Mouse (Mus musculus) thymus, adult 2 months (tissue): Measurements from ENCODE around the gene Plekhh3. TPM values are rescaled to one million over a fixed set of nuclear protein-coding genes. Genes with fewer than 3 reads are reported as not detected.

Source experiments
- DNase-seq: peaks from one replicate; pipeline ENCODE4 v3.0.0; 2021
- H3K27ac ChIP-seq: fragments of 200-500 bp; 2 replicates; pipeline ENCODE4 v1.5.1; 2012; ENCODE audit warnings: low read length, control low read depth; ENCODE audit not compliant: control insufficient read depth, insufficient read depth
- H3K27me3 ChIP-seq: fragments of 200-500 bp; 2 replicates; pipeline ENCODE4 v1.6.1; 2012; ENCODE audit warnings: mild to moderate bottlenecking, low read length, moderate library complexity, mixed read lengths; ENCODE audit not compliant: control insufficient read depth, insufficient read depth
- H3K36me3 ChIP-seq: fragments of 200-500 bp; 2 replicates; pipeline ENCODE4 v1.6.1; 2012; ENCODE audit warnings: mild to moderate bottlenecking, low read length, moderate library complexity; ENCODE audit not compliant: control insufficient read depth, insufficient read depth
- H3K4me1 ChIP-seq: fragments of 200-500 bp; replicated peaks from 2 replicates; pipeline ENCODE4 v1.6.1; 2012; ENCODE audit warnings: low read length; ENCODE audit not compliant: control insufficient read depth, insufficient read depth
- H3K4me3 ChIP-seq: fragments of 200-500 bp; 2 replicates; pipeline ENCODE4 v1.5.1; 2012; ENCODE audit warnings: mild to moderate bottlenecking, low read length, control low read depth, moderate library complexity; ENCODE audit not compliant: control insufficient read depth, insufficient read depth
- CTCF ChIP-seq: fragments of 200-500 bp; IDR thresholded peaks from 2 replicates; pipeline ENCODE4 v1.5.1; 2012; ENCODE audit warnings: mild to moderate bottlenecking, control low read depth, low read length, moderate library complexity, borderline replicate concordance; ENCODE audit not compliant: control insufficient read depth, poor library complexity, insufficient read depth; ENCODE audit errors: extremely low read depth
- POLR2A ChIP-seq: fragments of 200-500 bp; IDR thresholded peaks from 2 replicates; pipeline ENCODE4 v1.6.1; 2012; ENCODE audit warnings: mild to moderate bottlenecking, low read length, control low read depth, moderate library complexity; ENCODE audit not compliant: control insufficient read depth, poor library complexity, insufficient read depth; ENCODE audit errors: extremely low read depth
- WGBS: fragments of 180-500 bp; shearing (Covaris S2); methylation state at CpG from one replicate; pipeline ENCODE4 v1.1.7; 2018; 5-methylcytosine and 5-hydroxymethylcytosine counted together
- polyA plus RNA-seq: library from polyadenylated mRNA; depleted of rRNA; stranded (reverse); fragments of >200 nt; gene quantifications from 2 replicates; pipeline ENCODE4 v1.2.3, GENCODE M21; 2012

The Plekhh3 gene
- polyA plus RNA-seq, 1 experiment = 11.9 TPM

DNA sequence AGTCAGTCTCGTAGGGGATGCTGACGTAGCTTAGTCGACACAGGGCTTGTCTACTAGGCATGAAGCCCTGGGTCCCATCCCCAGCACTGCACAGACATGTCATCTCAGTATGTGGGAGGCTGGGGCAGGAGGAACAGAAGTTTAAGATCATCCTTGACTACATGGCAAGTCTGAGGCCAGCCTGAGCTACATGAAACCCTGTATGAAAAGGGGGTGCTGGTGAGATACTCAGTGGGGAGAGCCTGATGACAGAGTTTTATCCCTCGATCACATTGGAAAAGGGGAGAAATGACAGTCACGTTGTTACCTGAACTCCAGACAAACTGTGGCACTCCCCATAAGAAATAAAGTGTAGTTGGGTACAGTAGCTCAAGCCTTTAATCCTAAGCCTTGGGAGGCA, 16.4 kb upstream of the Plekhh3 start:
- 96% methylated on average over 5 of the region's 5 CpGs for whole genome bisulfite sequencing

DNA sequence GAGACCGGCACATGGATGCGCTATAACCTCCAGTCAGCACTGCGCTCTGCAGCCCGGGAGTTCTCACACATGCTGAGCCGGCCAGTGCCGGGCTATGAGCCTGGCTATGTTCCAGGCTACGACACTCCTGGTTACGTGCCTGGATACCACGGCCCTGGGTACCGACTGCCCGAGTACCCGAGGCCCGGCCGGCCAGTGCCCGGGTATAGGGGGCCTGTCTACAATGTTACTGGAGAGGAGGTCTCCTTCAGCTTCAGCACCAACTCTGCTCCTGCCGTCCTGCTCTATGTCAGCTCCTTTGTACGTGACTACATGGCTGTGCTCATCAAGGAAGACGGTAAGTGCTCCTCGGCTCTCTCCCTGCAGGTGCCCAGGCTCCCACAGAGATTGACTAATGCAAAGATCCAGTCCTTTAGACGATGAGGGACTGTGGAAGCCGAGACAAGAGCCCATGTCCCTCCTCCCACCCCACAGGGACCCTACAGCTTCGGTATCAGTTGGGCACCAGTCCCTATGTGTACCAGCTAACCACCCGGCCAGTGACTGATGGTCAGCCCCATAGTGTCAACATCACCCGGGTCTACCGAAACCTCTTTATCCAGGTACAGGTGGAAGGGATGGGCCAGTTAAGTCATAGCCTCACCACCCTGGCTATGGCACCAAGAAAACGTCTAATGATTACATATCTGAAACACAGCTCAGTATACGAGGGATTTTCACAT, 15.5 kb upstream of the Plekhh3 start:
- 95% methylated on average over 27 of the region's 27 CpGs for WGBS
- H3K27ac ChIP-seq = no peak overlapping the region
- TF ChIP-seq CTCF (no peak), POLR2A (no peak)
- no peak for DNase-seq
- no peaks in the 10 kb centered on the region for H3K27me3 ChIP-seq
- no peaks in the 10 kb centered on the region for H3K36me3 ChIP-seq
- H3K4me3 ChIP-seq = no peak overlapping the region
- peaks cover 5% of the 10 kb centered on the region; the same call in 1 of the 2 replicates for H3K4me1 ChIP-seq

More for the DNA sequence above, 16.4 kb upstream of the Plekhh3 start:
- H3K4me1 ChIP-seq = peaks cover 5% of the 10 kb centered on the region; the same call in 1 of the 2 replicates
- TF ChIP-seq CTCF (no peak), POLR2A (no peak)
- no peaks in the 10 kb centered on the region for H3K27me3 ChIP-seq
- DNase-seq = no peak
- H3K36me3 ChIP-seq = no peaks in the 10 kb centered on the region
- no peak overlapping the region for H3K4me3 ChIP-seq
- H3K27ac ChIP-seq = no peak overlapping the region

DNA sequence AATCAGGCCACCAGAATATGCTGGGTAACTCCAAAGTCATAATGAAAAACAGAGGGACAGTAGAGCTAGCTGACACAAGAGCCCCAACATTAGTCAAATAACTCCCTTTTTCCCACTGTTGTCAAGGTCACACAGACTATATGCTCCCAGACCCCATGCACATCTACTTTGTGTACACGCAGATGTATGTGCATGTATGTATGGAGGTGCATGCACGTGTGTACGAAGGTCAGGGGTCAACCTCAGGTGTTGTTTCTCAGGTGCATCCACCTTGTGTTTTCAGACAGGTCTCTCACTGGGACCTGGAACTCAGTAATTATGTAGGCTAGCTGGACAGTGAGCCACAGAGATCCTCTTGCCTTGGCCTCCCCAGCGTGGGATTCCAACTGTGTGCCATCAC, 14.3 kb upstream of the Plekhh3 start:
- TF ChIP-seq CTCF (no peak), POLR2A (no peak)
- H3K36me3 ChIP-seq = no peaks in the 10 kb centered on the region
- 98% methylated on average over 4 of the region's 4 CpGs for WGBS
- H3K27ac ChIP-seq = no peak overlapping the region
- H3K4me1 ChIP-seq = peaks cover 5% of the 10 kb centered on the region; the same call in 1 of the 2 replicates
- H3K27me3 ChIP-seq = no peaks in the 10 kb centered on the region
- H3K4me3 ChIP-seq = no peak overlapping the region
- DNase-seq = no peak

DNA sequence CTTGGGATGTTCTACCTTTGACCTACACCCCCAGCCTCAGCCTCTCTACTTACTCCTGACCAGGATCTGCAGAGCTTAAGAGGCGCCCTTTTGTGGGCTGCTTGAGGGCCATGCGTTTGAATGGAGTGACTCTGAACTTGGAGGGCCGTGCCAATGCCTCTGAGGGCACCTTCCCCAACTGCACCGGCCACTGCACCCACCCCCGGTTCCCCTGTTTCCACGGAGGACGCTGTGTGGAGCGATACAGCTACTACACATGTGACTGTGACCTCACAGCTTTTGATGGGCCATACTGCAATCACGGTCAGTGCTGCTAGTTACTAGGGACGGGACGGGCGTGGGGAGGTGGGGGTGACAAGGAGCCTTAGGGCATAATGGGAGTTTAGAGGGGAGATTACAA, 13.8 kb upstream of the Plekhh3 start:
- Histone ChIP-seq H3K36me3 (no peaks in the 10 kb centered on the region), H3K27ac (no peak overlapping the region), H3K27me3 (no peaks in the 10 kb centered on the region), H3K4me3 (no peak overlapping the region), H3K4me1 (peaks cover 3% of the 10 kb centered on the region; the same call in 1 of the 2 replicates)
- TF ChIP-seq POLR2A (no peak), CTCF (no peak)
- no peak for DNase-seq
- WGBS = 92% methylated on average over 12 of the region's 12 CpGs

DNA sequence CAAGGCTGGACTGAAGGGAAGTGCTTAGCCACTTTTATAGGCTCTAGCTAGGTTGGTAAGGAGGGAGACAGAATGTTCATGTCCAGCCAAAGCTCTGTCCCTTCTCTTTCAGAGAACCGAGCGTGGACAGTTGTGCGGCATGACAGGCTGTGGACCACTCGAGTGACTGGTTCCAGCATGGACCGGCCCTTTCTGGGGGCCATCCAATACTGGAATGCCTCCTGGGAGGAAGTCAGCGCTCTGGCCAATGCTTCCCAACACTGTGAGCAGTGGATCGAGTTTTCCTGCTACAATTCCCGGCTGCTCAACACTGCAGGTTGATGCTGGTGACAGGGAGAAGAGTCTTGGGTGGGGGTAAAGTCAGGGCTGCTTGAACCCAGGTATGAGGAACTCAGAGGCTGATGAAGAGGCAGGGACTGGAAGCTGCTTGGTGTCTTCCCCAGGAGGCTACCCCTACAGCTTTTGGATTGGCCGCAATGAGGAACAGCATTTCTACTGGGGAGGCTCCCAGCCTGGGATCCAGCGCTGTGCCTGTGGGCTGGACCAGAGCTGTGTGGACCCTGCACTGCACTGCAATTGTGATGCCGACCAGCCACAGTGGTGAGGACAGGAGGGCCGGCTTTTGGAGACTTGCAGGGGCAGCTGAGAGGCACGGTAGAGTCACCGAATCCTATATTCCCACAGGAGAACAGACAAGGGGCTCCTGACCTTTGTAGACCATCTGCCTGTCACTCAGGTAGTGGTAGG, 11.8 kb upstream of the Plekhh3 start:
- Histone ChIP-seq H3K4me3 (no peak overlapping the region), H3K27ac (no peak overlapping the region), H3K4me1 (no peaks in the 10 kb centered on the region), H3K27me3 (no peaks in the 10 kb centered on the region), H3K36me3 (no peaks in the 10 kb centered on the region)
- WGBS = 86% methylated on average over 14 of the region's 14 CpGs
- TF ChIP-seq POLR2A = no peak
- TF ChIP-seq CTCF = no peak
- no peak for DNase-seq

DNA sequence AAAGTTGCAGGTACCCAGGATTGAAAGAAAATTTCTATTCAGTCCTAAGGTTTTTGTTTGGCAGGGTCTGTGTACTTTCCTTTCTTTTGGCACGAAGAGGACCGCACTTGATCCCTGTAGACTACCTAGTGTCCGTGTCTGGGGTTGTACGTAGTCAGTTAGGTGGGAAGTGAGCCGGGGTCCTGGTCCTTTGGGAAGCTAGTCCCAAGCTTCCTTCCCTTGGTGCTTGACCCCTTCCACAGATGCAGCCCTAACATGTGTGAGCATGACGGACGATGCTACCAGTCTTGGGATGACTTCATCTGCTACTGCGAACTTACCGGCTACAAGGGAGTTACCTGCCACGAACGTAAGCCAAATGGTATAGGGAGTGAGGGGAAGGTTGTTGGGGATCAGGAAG, 10.8 kb upstream of the Plekhh3 start:
- TF ChIP-seq POLR2A = no peak
- TF ChIP-seq CTCF = no peak
- H3K4me3 ChIP-seq = no peak overlapping the region
- no peaks in the 10 kb centered on the region for H3K36me3 ChIP-seq
- DNase-seq = no peak
- 96% methylated on average over 11 of the region's 11 CpGs for WGBS
- no peaks in the 10 kb centered on the region for H3K27me3 ChIP-seq
- peaks cover 3% of the 10 kb centered on the region for H3K4me1 ChIP-seq
- H3K27ac ChIP-seq = no peak overlapping the region
